Mouse (Mus musculus): ENCODE results near the gene Psmd8. TPM values are rescaled to one million over a fixed set of nuclear protein-coding genes. Genes with fewer than 3 reads are reported as not detected.

Gene Psmd8
- polyA plus RNA-seq, 1 experiment: 207 TPM

GRCm38 (mm10) chr7:29170755-29171561, 9.5 kb downstream of the Psmd8 start:
- Histone ChIP-seq H3K27ac (ENCODE audit: insufficient read depth, low read depth, low read length) (0 out of 2 replicates have a peak overlapping the region, but pooled peaks have one; percentile 7), H3K4me3 (ENCODE audit: insufficient read depth, low read length) (peak overlapping the region; percentile 72), H3K4me1 (ENCODE audit: control insufficient read depth, insufficient read depth, low read length) (peaks cover 3% of the 10 kb centered on the region; the same call in 1 of the 2 replicates)
- no peak for TF ChIP-seq POLR2A (IDR thresholded peaks at IDR 0.05; ENCODE audit: borderline replicate concordance, low read depth, low read length)
- TF ChIP-seq CTCF (IDR thresholded peaks at IDR 0.05; ENCODE audit: low read depth, low read length): no peak

- TF ChIP-seq POLR2A (IDR thresholded peaks at IDR 0.05; ENCODE audit: borderline replicate concordance, low read depth, low read length) (no peak), CTCF (IDR thresholded peaks at IDR 0.05; ENCODE audit: low read depth, low read length) (no peak)
- peak within 1 kb of the TSS; percentile 62 for H3K27ac ChIP-seq (ENCODE audit: insufficient read depth, low read depth, low read length)
- H3K4me3 ChIP-seq (ENCODE audit: insufficient read depth, low read length): peak within 1 kb of the TSS; percentile 72
- peaks cover 3% of the 10 kb centered on the region; the same call in 1 of the 2 replicates for H3K4me1 ChIP-seq (ENCODE audit: control insufficient read depth, insufficient read depth, low read length)
Observed at GRCm38 (mm10) chr7:29170066-29170754, 10.3 kb downstream of the Psmd8 start, which contains the start of the genes Ggn and Spred3. TSS of gene Ggn (plus strand) at chr7:29170210. TSS of gene Spred3 (minus strand) at chr7:29170411.

- peak overlapping the region; percentile 62; the same call in 1 of the 2 replicates for H3K27ac ChIP-seq (ENCODE audit: insufficient read depth, low read depth, low read length)
- no peak for TF ChIP-seq CTCF (IDR thresholded peaks at IDR 0.05; ENCODE audit: low read depth, low read length)
- TF ChIP-seq POLR2A (IDR thresholded peaks at IDR 0.05; ENCODE audit: borderline replicate concordance, low read depth, low read length): no peak
- H3K4me1 ChIP-seq (ENCODE audit: control insufficient read depth, insufficient read depth, low read length): peaks cover 3% of the 10 kb centered on the region; the same call in 1 of the 2 replicates
- H3K4me3 ChIP-seq (ENCODE audit: insufficient read depth, low read length): peak overlapping the region; percentile 72
Observed at GRCm38 (mm10) chr7:29169231-29170065, 11.1 kb downstream of the Psmd8 start.

- no peak for TF ChIP-seq CTCF (IDR thresholded peaks at IDR 0.05; ENCODE audit: low read depth, low read length)
- TF ChIP-seq POLR2A (IDR thresholded peaks at IDR 0.05; ENCODE audit: borderline replicate concordance, low read depth, low read length): no peak
- H3K27ac ChIP-seq (ENCODE audit: insufficient read depth, low read depth, low read length): no peak overlapping the region
Observed at GRCm38 (mm10) chr7:29168791-29169230, 11.7 kb downstream of the Psmd8 start.

GRCm38 (mm10) chr7:29168121-29168695, 12.3 kb downstream of the Psmd8 start:
- Histone ChIP-seq H3K4me1 (ENCODE audit: control insufficient read depth, insufficient read depth, low read length) (peaks cover 4% of the 10 kb centered on the region; the same call in 1 of the 2 replicates), H3K27ac (ENCODE audit: insufficient read depth, low read depth, low read length) (no peak overlapping the region), H3K4me3 (ENCODE audit: insufficient read depth, low read length) (no peak overlapping the region)
- TF ChIP-seq POLR2A (IDR thresholded peaks at IDR 0.05; ENCODE audit: borderline replicate concordance, low read depth, low read length) (no peak), CTCF (IDR thresholded peaks at IDR 0.05; ENCODE audit: low read depth, low read length) (no peak)

More at GRCm38 (mm10) chr7:29168791-29169230, 11.7 kb downstream of the Psmd8 start:
- Histone ChIP-seq H3K4me3 (ENCODE audit: insufficient read depth, low read length) (peak overlapping the region; percentile 72), H3K4me1 (ENCODE audit: control insufficient read depth, insufficient read depth, low read length) (peaks cover 3% of the 10 kb centered on the region; the same call in 1 of the 2 replicates)

- no peak overlapping the region for H3K4me3 ChIP-seq (ENCODE audit: insufficient read depth, low read length)
- H3K4me1 ChIP-seq (ENCODE audit: control insufficient read depth, insufficient read depth, low read length): peaks cover 8% of the 10 kb centered on the region; the same call in 1 of the 2 replicates
- TF ChIP-seq CTCF (IDR thresholded peaks at IDR 0.05; ENCODE audit: low read depth, low read length) (no peak), POLR2A (IDR thresholded peaks at IDR 0.05; ENCODE audit: borderline replicate concordance, low read depth, low read length) (no peak)
- no peak overlapping the region for H3K27ac ChIP-seq (ENCODE audit: insufficient read depth, low read depth, low read length)
Observed at GRCm38 (mm10) chr7:29167656-29168055, 12.8 kb downstream of the Psmd8 start.

- TF ChIP-seq POLR2A (IDR thresholded peaks at IDR 0.05; ENCODE audit: borderline replicate concordance, low read depth, low read length): no peak
- Histone ChIP-seq H3K4me3 (ENCODE audit: insufficient read depth, low read length) (no peak overlapping the region), H3K4me1 (ENCODE audit: control insufficient read depth, insufficient read depth, low read length) (peaks cover 5% of the 10 kb centered on the region; the same call in 1 of the 2 replicates), H3K27ac (ENCODE audit: insufficient read depth, low read depth, low read length) (no peak overlapping the region)
Observed at GRCm38 (mm10) chr7:29162750-29163525, 17.6 kb downstream of the Psmd8 start.

GRCm38 (mm10) chr7:29162294-29162693, 18.2 kb downstream of the Psmd8 start:
- no peak overlapping the region for H3K4me3 ChIP-seq (ENCODE audit: insufficient read depth, low read length)
- peaks cover 5% of the 10 kb centered on the region; the same call in 1 of the 2 replicates for H3K4me1 ChIP-seq (ENCODE audit: control insufficient read depth, insufficient read depth, low read length)
- TF ChIP-seq POLR2A (IDR thresholded peaks at IDR 0.05; ENCODE audit: borderline replicate concordance, low read depth, low read length): no peak
- TF ChIP-seq CTCF (IDR thresholded peaks at IDR 0.05; ENCODE audit: low read depth, low read length): no peak
- H3K27ac ChIP-seq (ENCODE audit: insufficient read depth, low read depth, low read length): no peak overlapping the region
